Mouse (Mus musculus): Measurements from ENCODE around the gene Snx5.

GRCm38 (mm10) chr2:144281417-144281816 lies 10.7 kb upstream of the Snx5 start:
- TF ChIP-seq CTCF (IDR thresholded peaks at IDR 0.05; ENCODE audit: low read depth, low read length) (no peak), POLR2A (IDR thresholded peaks at IDR 0.05; ENCODE audit: insufficient read depth, low read length) (no peak)
